Mouse (Mus musculus): Measurements from ENCODE around the gene Edc4. TPM values are rescaled to one million over a fixed set of nuclear protein-coding genes. Genes with fewer than 3 reads are reported as not detected.

The Edc4 gene
- polyA plus RNA-seq (2012; rRNA removed) = 13.8 and 17.0 TPM in 2 replicates

GRCm38 (mm10) chr8:105880754-105881520, at the start of gene Edc4:
Gene Edc4, plus strand, starts transcription at chr8:105880881.

GRCm38 (mm10) chr8:105853178-105853577, 27.5 kb upstream of the Edc4 start, which contains the start of gene Cenpt:
Gene Cenpt, minus strand, starts transcription at chr8:105853278.

GRCm38 (mm10) chr8:105854715-105855216, 25.9 kb upstream of the Edc4 start, which contains the start of gene Thap11:
Gene Thap11, plus strand, starts transcription at chr8:105855132.

GRCm38 (mm10) chr8:105860143-105860981, 20.3 kb upstream of the Edc4 start, which contains the start of gene Nutf2:
Gene Nutf2, plus strand, starts transcription at chr8:105860580.

GRCm38 (mm10) chr8:105893339-105893738, 12.7 kb downstream of the Edc4 start, which contains the start of gene Nrn1l:
Gene Nrn1l, plus strand, starts transcription at chr8:105893567.

GRCm38 (mm10) chr8:105900180-105900940, 19.7 kb downstream of the Edc4 start, which contains the start of gene Pskh1:
Gene Pskh1, plus strand, starts transcription at chr8:105900441.

GRCm38 (mm10) chr8:105933762-105934161, 53.1 kb downstream of the Edc4 start, which contains the start of gene Ctrl:
Gene Ctrl, minus strand, starts transcription at chr8:105933862.

GRCm38 (mm10) chr8:105938306-105938669, 57.6 kb downstream of the Edc4 start, which contains the start of gene Psmb10:
Gene Psmb10, minus strand, starts transcription at chr8:105938444.

GRCm38 (mm10) chr8:105943321-105943739, 62.6 kb downstream of the Edc4 start, which contains the start of gene Lcat:
Gene Lcat, minus strand, starts transcription at chr8:105943382.

Other genes starting within 250 kb of the Edc4 start
- gene Ctcf, start 244.3 kb upstream of the Edc4 start, polyA plus RNA-seq (2012; rRNA removed) = 19.4 and 23.8 TPM in 2 replicates
- gene Agrp, start 243.5 kb upstream of the Edc4 start, polyA plus RNA-seq (2012; rRNA removed) = 0.05 TPM in 1 of 2 replicates, not detected in the other
- gene Carmil2, start 194.6 kb upstream of the Edc4 start, polyA plus RNA-seq (2012; rRNA removed) = 1.00 and 1.8 TPM in 2 replicates
- gene Acd, start 179.8 kb upstream of the Edc4 start, polyA plus RNA-seq (2012; rRNA removed) = 8.2 and 9.3 TPM in 2 replicates
- gene Pard6a, start 179.7 kb upstream of the Edc4 start, polyA plus RNA-seq (2012; rRNA removed) = 5.7 TPM in 2 replicates
- 0.03 TPM in 1 of 2 replicates, not detected in the other for gene 4933405L10Rik, start 173.2 kb upstream of the Edc4 start, polyA plus RNA-seq (2012; rRNA removed)
- 7.6 and 8.1 TPM in 2 replicates for gene Enkd1, start 172.7 kb upstream of the Edc4 start, polyA plus RNA-seq (2012; rRNA removed)
- 1.0 and 1.1 TPM in 2 replicates for gene Gfod2, start 122.2 kb upstream of the Edc4 start, polyA plus RNA-seq (2012; rRNA removed)
- 48.1 and 64.7 TPM in 2 replicates for gene Ranbp10, start 53.5 kb upstream of the Edc4 start, polyA plus RNA-seq (2012; rRNA removed)
- gene Tsnaxip1, start 53.1 kb upstream of the Edc4 start, polyA plus RNA-seq (2012; rRNA removed) = 0.02 and 0.06 TPM in 2 replicates
- gene Cenpt, start 27.6 kb upstream of the Edc4 start, polyA plus RNA-seq (2012; rRNA removed) = 22.0 and 25.8 TPM in 2 replicates
- gene Thap11, start 25.7 kb upstream of the Edc4 start, polyA plus RNA-seq (2012; rRNA removed) = 22.2 and 26.2 TPM in 2 replicates
- 90.9 and 92.1 TPM in 2 replicates for gene Nutf2, start 20.3 kb upstream of the Edc4 start, polyA plus RNA-seq (2012; rRNA removed)
- 0.24 and 0.25 TPM in 2 replicates for gene Nrn1l, start 12.7 kb downstream of the Edc4 start, polyA plus RNA-seq (2012; rRNA removed)
- gene Pskh1, start 19.6 kb downstream of the Edc4 start, polyA plus RNA-seq (2012; rRNA removed) = 8.4 and 9.5 TPM in 2 replicates
- 0.80 and 1.3 TPM in 2 replicates for gene Ctrl, start 53.0 kb downstream of the Edc4 start, polyA plus RNA-seq (2012; rRNA removed)
- gene Psmb10, start 57.6 kb downstream of the Edc4 start, polyA plus RNA-seq (2012; rRNA removed) = 47.4 and 48.3 TPM in 2 replicates
- 34.6 and 40.3 TPM in 2 replicates for gene Lcat, start 62.5 kb downstream of the Edc4 start, polyA plus RNA-seq (2012; rRNA removed)
- gene Slc12a4, start 85.2 kb downstream of the Edc4 start, polyA plus RNA-seq (2012; rRNA removed) = 9.7 and 10.8 TPM in 2 replicates
- gene Dpep3, start 98.5 kb downstream of the Edc4 start, polyA plus RNA-seq (2012; rRNA removed) = not detected in 2 replicates
- gene Dus2, start 110.5 kb downstream of the Edc4 start, polyA plus RNA-seq (2012; rRNA removed) = 8.4 and 9.4 TPM in 2 replicates
- gene Dpep2nb, start 125.1 kb downstream of the Edc4 start, polyA plus RNA-seq (2012; rRNA removed) = not detected in 2 replicates
- gene Ddx28, start 131.0 kb downstream of the Edc4 start, polyA plus RNA-seq (2012; rRNA removed) = 5.5 and 6.8 TPM in 2 replicates
- gene Nfatc3, start 178.0 kb downstream of the Edc4 start, polyA plus RNA-seq (2012; rRNA removed) = 10.2 and 11.7 TPM in 2 replicates

All from liver, embryonic 14 days (tissue).